Mouse (Mus musculus): ENCODE data around the gene Odf3l1. TPM values are rescaled to one million over a fixed set of nuclear protein-coding genes. Genes with fewer than 3 reads are reported as not detected.
A peak's percentile ranks its signal among the peaks of the same experiment; 100 is the strongest.

The Odf3l1 gene
- total RNA-seq, 2 experiments from 2014 or later, result not detected

- no peak for TF ChIP-seq CTCF (conservative IDR thresholded peaks at IDR 0.05)
- DNase-seq (ENCODE audit: low spot score in 2 of 2), result no peak
Measured at GRCm38 (mm10) chr9:56873097-56873496, 8.6 kb upstream of the Odf3l1 start.

GRCm38 (mm10) chr9:56872105-56872903 is 7.8 kb upstream of the Odf3l1 start:
- DNase-seq (ENCODE audit: low spot score in 2 of 2), result no peak
- no peak for TF ChIP-seq CTCF (conservative IDR thresholded peaks at IDR 0.05)
- Histone ChIP-seq H3K27ac (peak overlapping the region; percentile 55), H3K4me3 (no peak overlapping the region)

More at GRCm38 (mm10) chr9:56873097-56873496, 8.6 kb upstream of the Odf3l1 start:
- no peak overlapping the region for H3K4me3 ChIP-seq
- peak overlapping the region; percentile 43; the same call in 1 of the 2 replicates for H3K27ac ChIP-seq

GRCm38 (mm10) chr9:56871191-56871590 is 6.7 kb upstream of the Odf3l1 start:
- DNase-seq (ENCODE audit: low spot score in 2 of 2), result no peak
- Histone ChIP-seq H3K4me3 (no peak overlapping the region), H3K27ac (peak overlapping the region; percentile 75; the same call in 1 of the 2 replicates)
- TF ChIP-seq CTCF (conservative IDR thresholded peaks at IDR 0.05), result no peak

GRCm38 (mm10) chr9:56870778-56871177 is 6.3 kb upstream of the Odf3l1 start:
- no peak for TF ChIP-seq CTCF (conservative IDR thresholded peaks at IDR 0.05)
- DNase-seq (ENCODE audit: low spot score in 2 of 2), result no peak
- peak overlapping the region; percentile 75; the same call in 1 of the 2 replicates for H3K27ac ChIP-seq
- no peak overlapping the region for H3K4me3 ChIP-seq

GRCm38 (mm10) chr9:56869552-56869951 is 5.1 kb upstream of the Odf3l1 start:
- peak overlapping the region; percentile 75 for H3K27ac ChIP-seq
- no peak for TF ChIP-seq CTCF (conservative IDR thresholded peaks at IDR 0.05)
- DNase-seq (ENCODE audit: low spot score in 2 of 2), result peak; percentile 53 to 76
- no peak overlapping the region for H3K4me3 ChIP-seq

GRCm38 (mm10) chr9:56868292-56868691 is 3.8 kb upstream of the Odf3l1 start:
- peak; percentile 66 to 80 for DNase-seq (ENCODE audit: low spot score in 2 of 2)
- Histone ChIP-seq H3K4me3 (no peak overlapping the region), H3K27ac (peak overlapping the region; percentile 75)
- TF ChIP-seq CTCF (conservative IDR thresholded peaks at IDR 0.05), result no peak

GRCm38 (mm10) chr9:56866430-56866829 is 2.0 kb upstream of the Odf3l1 start:
- Histone ChIP-seq H3K27ac (peak overlapping the region; percentile 75; the same call in 1 of the 2 replicates), H3K4me3 (peak overlapping the region; percentile 45)
- no peak for DNase-seq (ENCODE audit: low spot score in 2 of 2)
- TF ChIP-seq CTCF (conservative IDR thresholded peaks at IDR 0.05), result no peak

- peak overlapping the region; percentile 75; the same call in 1 of the 2 replicates for H3K27ac ChIP-seq
- peak overlapping the region; percentile 45 for H3K4me3 ChIP-seq
Measured at GRCm38 (mm10) chr9:56865673-56866400, 1.4 kb upstream of the Odf3l1 start.

GRCm38 (mm10) chr9:56864832-56865231 is 353 bp upstream of the Odf3l1 start, which contains the start of gene Cspg4:
Gene Cspg4, plus strand, starts transcription at chr9:56865033.
- H3K4me3 ChIP-seq, result peak within 1 kb of the TSS; percentile 45
- DNase-seq (ENCODE audit: low spot score in 2 of 2), result no peak
- TF ChIP-seq CTCF (conservative IDR thresholded peaks at IDR 0.05), result no peak
- H3K27ac ChIP-seq, result peak within 1 kb of the TSS; percentile 75; the same call in 1 of the 2 replicates

More at GRCm38 (mm10) chr9:56865673-56866400, 1.4 kb upstream of the Odf3l1 start:
- no peak for DNase-seq (ENCODE audit: low spot score in 2 of 2)
- no peak for TF ChIP-seq CTCF (conservative IDR thresholded peaks at IDR 0.05)

GRCm38 (mm10) chr9:56862863-56863262 is 1.6 kb downstream of the Odf3l1 start:
- TF ChIP-seq CTCF (conservative IDR thresholded peaks at IDR 0.05), result no peak
- H3K27ac ChIP-seq, result no peak overlapping the region
- no peak for DNase-seq (ENCODE audit: low spot score in 2 of 2)
- no peak overlapping the region for H3K4me3 ChIP-seq

GRCm38 (mm10) chr9:56860486-56861269 is 3.8 kb downstream of the Odf3l1 start:
- no peak overlapping the region for H3K4me3 ChIP-seq
- TF ChIP-seq CTCF (conservative IDR thresholded peaks at IDR 0.05), result no peak
- H3K27ac ChIP-seq, result no peak overlapping the region
- no peak for DNase-seq (ENCODE audit: low spot score in 2 of 2)

- TF ChIP-seq CTCF (conservative IDR thresholded peaks at IDR 0.05), result no peak
- no peak for DNase-seq (ENCODE audit: low spot score in 2 of 2)
- Histone ChIP-seq H3K27ac (no peak overlapping the region), H3K4me3 (no peak overlapping the region)
Measured at GRCm38 (mm10) chr9:56860035-56860434, 4.4 kb downstream of the Odf3l1 start.
